Mouse (Mus musculus) thymus, adult 2 months (tissue): Measurements from ENCODE around the gene Gm20388. TPM values are rescaled to one million over a fixed set of nuclear protein-coding genes. Genes with fewer than 3 reads are reported as not detected.

Experiments used
- DNase-seq: peaks from one replicate; pipeline ENCODE4 v3.0.0; 2021
- H3K27ac ChIP-seq: fragments of 200-500 bp; 2 replicates; pipeline ENCODE4 v1.5.1; 2012; ENCODE audit warnings: low read length, control low read depth; ENCODE audit not compliant: control insufficient read depth, insufficient read depth
- H3K27me3 ChIP-seq: fragments of 200-500 bp; 2 replicates; pipeline ENCODE4 v1.6.1; 2012; ENCODE audit warnings: mild to moderate bottlenecking, low read length, moderate library complexity, mixed read lengths; ENCODE audit not compliant: control insufficient read depth, insufficient read depth
- H3K36me3 ChIP-seq: fragments of 200-500 bp; 2 replicates; pipeline ENCODE4 v1.6.1; 2012; ENCODE audit warnings: mild to moderate bottlenecking, low read length, moderate library complexity; ENCODE audit not compliant: control insufficient read depth, insufficient read depth
- H3K4me1 ChIP-seq: fragments of 200-500 bp; replicated peaks from 2 replicates; pipeline ENCODE4 v1.6.1; 2012; ENCODE audit warnings: low read length; ENCODE audit not compliant: control insufficient read depth, insufficient read depth
- H3K4me3 ChIP-seq: fragments of 200-500 bp; 2 replicates; pipeline ENCODE4 v1.5.1; 2012; ENCODE audit warnings: mild to moderate bottlenecking, low read length, control low read depth, moderate library complexity; ENCODE audit not compliant: control insufficient read depth, insufficient read depth
- CTCF ChIP-seq: fragments of 200-500 bp; IDR thresholded peaks from 2 replicates; pipeline ENCODE4 v1.5.1; 2012; ENCODE audit warnings: mild to moderate bottlenecking, control low read depth, low read length, moderate library complexity, borderline replicate concordance; ENCODE audit not compliant: control insufficient read depth, poor library complexity, insufficient read depth; ENCODE audit errors: extremely low read depth
- POLR2A ChIP-seq: fragments of 200-500 bp; IDR thresholded peaks from 2 replicates; pipeline ENCODE4 v1.6.1; 2012; ENCODE audit warnings: mild to moderate bottlenecking, low read length, control low read depth, moderate library complexity; ENCODE audit not compliant: control insufficient read depth, poor library complexity, insufficient read depth; ENCODE audit errors: extremely low read depth
- WGBS: fragments of 180-500 bp; shearing (Covaris S2); methylation state at CpG from one replicate; pipeline ENCODE4 v1.1.7; 2018; 5-methylcytosine and 5-hydroxymethylcytosine counted together
- polyA plus RNA-seq: library from polyadenylated mRNA; depleted of rRNA; stranded (reverse); fragments of >200 nt; gene quantifications from 2 replicates; pipeline ENCODE4 v1.2.3, GENCODE M21; 2012

The Gm20388 gene
- polyA plus RNA-seq, 1 experiment, result 103 TPM

DNA sequence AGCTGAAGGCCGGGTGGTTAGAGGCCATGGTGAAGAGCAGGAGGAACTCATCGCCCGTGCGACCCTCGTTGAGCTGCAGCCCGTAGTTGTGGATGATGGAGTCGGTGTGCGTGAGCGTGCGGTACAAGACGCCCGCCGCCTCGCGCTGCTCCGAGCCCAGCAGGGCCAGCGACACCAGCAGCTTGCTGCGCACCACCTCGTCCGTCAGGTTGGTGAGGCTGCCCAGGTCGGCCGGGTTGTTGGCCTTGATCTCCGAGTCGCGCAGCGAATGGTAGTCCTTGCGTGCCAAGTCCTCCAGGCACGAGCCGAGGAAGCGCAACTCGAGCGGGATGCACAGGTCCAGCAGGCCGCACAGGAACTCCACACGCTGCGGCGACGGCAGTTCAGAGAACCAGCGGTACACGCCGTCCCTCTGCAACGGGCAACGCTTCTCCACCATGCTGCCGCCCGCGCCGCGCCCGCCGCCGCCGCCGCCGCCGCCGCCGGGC lies 1741.3 kb downstream of the Gm20388 start:
- H3K27ac ChIP-seq, result no peak overlapping the region
- WGBS, result 9% methylated on average over 56 of the region's 56 CpGs
- H3K36me3 ChIP-seq, result no peaks in the 10 kb centered on the region
- H3K27me3 ChIP-seq, result peaks cover 15% of the 10 kb centered on the region; the same call in 1 of the 2 replicates
- no peak for DNase-seq
- H3K4me3 ChIP-seq, result peak overlapping the region; percentile 3
- peaks cover 18% of the 10 kb centered on the region for H3K4me1 ChIP-seq
- no peak for TF ChIP-seq CTCF
- TF ChIP-seq POLR2A, result no peak

GRCm38 (mm10) chr8:121652774-121653323 lies 1742.2 kb downstream of the Gm20388 start, which contains the start of gene Zcchc14:
Gene Zcchc14 (minus strand): TSS chr8:121652901.
- no peak for DNase-seq
- 7% methylated on average over 67 of the region's 67 CpGs for WGBS
- Histone ChIP-seq H3K4me1 (peaks cover 18% of the 10 kb centered on the region), H3K27ac (no peak within 1 kb of the TSS), H3K4me3 (peak within 1 kb of the TSS; percentile 23), H3K36me3 (no peaks in the 10 kb centered on the region), H3K27me3 (peaks cover 15% of the 10 kb centered on the region; the same call in 1 of the 2 replicates)
- TF ChIP-seq POLR2A (no peak), CTCF (no peak)

- peaks cover 15% of the 10 kb centered on the region; the same call in 1 of the 2 replicates for H3K27me3 ChIP-seq
- no peak for TF ChIP-seq CTCF
- TF ChIP-seq POLR2A, result no peak
- peaks cover 18% of the 10 kb centered on the region for H3K4me1 ChIP-seq
- 13% methylated on average over 31 of the region's 31 CpGs for WGBS
- H3K36me3 ChIP-seq, result no peaks in the 10 kb centered on the region
- no peak overlapping the region for H3K27ac ChIP-seq
- no peak for DNase-seq
- H3K4me3 ChIP-seq, result peak overlapping the region; percentile 23
These were observed 1742.8 kb downstream of the Gm20388 start for GRCm38 (mm10) chr8:121653340-121654019.

DNA sequence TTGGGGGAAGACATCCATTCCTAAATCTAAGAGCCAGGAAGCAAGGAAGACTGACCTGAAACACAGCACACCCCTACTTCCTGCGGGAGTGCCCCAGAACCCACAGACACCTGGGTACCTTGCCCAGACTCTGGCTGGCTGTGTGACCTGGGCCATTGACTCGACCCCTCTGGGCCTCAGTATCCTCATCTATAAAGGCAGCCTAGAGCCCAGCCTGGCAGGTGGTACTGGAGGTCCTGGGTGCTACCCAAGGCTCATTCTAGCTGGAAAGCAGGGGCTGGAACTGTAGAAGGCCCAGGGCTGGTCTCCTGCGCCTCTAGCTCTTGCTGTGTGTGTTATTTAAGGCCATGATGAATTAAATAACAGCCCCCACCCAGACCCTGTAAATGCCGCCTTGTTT lies 1743.5 kb downstream of the Gm20388 start:
- peaks cover 18% of the 10 kb centered on the region for H3K4me1 ChIP-seq
- no peak overlapping the region for H3K4me3 ChIP-seq
- 65% methylated on average over 4 of the region's 4 CpGs for WGBS

GRCm38 (mm10) chr8:121654966-121655494 lies 1744.4 kb downstream of the Gm20388 start:
- Histone ChIP-seq H3K36me3 (no peaks in the 10 kb centered on the region), H3K27me3 (peaks cover 15% of the 10 kb centered on the region; the same call in 1 of the 2 replicates), H3K27ac (no peak overlapping the region), H3K4me3 (no peak overlapping the region), H3K4me1 (peaks cover 11% of the 10 kb centered on the region)
- WGBS, result 79% methylated on average over 14 of the region's 14 CpGs
- DNase-seq, result no peak
- TF ChIP-seq POLR2A (no peak), CTCF (no peak)

More for the DNA sequence above, 1743.5 kb downstream of the Gm20388 start:
- DNase-seq, result no peak
- peaks cover 15% of the 10 kb centered on the region; the same call in 1 of the 2 replicates for H3K27me3 ChIP-seq
- no peak overlapping the region for H3K27ac ChIP-seq
- H3K36me3 ChIP-seq, result no peaks in the 10 kb centered on the region
- TF ChIP-seq POLR2A (no peak), CTCF (no peak)

DNA sequence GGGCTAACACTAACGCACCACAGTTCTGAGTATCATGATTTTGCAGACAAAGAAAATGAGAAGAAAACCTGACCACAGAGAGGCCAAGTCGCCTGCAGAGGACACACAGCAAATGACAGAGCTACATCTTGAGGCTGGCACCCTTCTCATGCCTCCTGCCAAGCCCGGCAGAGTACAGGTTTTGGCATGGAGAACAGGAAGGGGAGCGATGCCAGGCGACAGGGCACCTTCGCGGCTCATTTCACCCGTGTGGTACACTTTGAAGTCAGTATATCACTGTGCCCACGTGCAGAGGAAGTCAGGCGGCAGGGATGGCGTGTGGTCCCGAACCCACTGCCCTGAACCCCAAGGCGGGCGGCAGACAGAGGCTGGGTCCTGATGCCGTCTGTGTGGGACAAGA lies 1750.0 kb downstream of the Gm20388 start:
- no peak overlapping the region for H3K27ac ChIP-seq
- no peaks in the 10 kb centered on the region for H3K36me3 ChIP-seq
- WGBS, result 16% methylated on average over 15 of the region's 15 CpGs
- H3K4me3 ChIP-seq, result no peak overlapping the region
- no peaks in the 10 kb centered on the region; the same call in 1 of the 2 replicates for H3K27me3 ChIP-seq
- TF ChIP-seq POLR2A (no peak), CTCF (no peak)
- H3K4me1 ChIP-seq, result no peaks in the 10 kb centered on the region
- DNase-seq, result no peak
